Mouse (Mus musculus) liver, postnatal 0 days (tissue): Measurements from ENCODE around the gene Steap2.

Source experiments
- CTCF ChIP-seq: sonication (generic); IDR thresholded peaks from 2 replicates; pipeline ENCODE4 v1.5.1; 2016; ENCODE audit warnings: antibody characterized with exemption, low read depth
- EP300 ChIP-seq: IDR thresholded peaks from 2 replicates; pipeline ENCODE4 v1.6.1; 2016; ENCODE audit warnings: antibody characterized with exemption, low read depth, mild to moderate bottlenecking

DNA sequence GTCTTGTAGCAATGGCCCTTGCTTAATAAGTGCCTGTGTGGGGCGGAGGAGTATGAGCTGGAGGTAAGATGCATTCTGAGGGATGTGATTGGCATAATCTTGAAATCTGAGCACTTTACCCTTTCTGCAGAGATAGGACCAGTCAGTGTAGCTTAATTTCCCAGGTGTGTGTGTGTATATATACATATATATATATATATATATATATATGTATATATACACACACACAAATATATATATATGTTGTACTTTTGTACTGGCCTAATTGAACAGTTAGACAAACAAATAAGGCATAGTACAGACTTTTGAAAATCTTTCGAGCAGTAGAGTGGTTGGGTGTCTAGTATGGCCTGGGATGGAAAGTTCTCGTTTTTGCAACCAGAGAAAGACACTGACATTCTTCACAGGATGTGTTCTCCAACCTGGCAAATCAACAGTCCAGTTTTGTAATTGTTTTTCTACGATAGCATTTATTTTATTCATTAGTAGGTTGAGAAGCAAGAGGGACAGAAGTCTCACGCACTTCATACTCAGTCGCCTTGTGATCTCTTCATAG lies 29.9 kb downstream of the Steap2 start:
- no peak for TF ChIP-seq CTCF
- no peak for TF ChIP-seq EP300
